Mouse (Mus musculus) kidney, postnatal 4 days (tissue): ENCODE data around the gene Prkcb.
"Not testable (repeated sequence)": the region's sequence is repeated elsewhere in the genome, so short reads cannot be mapped to it uniquely, and the experiment has no call there.

Experiments
- DNase-seq, 2 experiments: peaks; one replicate each; pipeline ENCODE4 v3.0.0; 2021; ENCODE audit warnings: mixed read lengths in 2 of 2

Gene Prkcb

DNA sequence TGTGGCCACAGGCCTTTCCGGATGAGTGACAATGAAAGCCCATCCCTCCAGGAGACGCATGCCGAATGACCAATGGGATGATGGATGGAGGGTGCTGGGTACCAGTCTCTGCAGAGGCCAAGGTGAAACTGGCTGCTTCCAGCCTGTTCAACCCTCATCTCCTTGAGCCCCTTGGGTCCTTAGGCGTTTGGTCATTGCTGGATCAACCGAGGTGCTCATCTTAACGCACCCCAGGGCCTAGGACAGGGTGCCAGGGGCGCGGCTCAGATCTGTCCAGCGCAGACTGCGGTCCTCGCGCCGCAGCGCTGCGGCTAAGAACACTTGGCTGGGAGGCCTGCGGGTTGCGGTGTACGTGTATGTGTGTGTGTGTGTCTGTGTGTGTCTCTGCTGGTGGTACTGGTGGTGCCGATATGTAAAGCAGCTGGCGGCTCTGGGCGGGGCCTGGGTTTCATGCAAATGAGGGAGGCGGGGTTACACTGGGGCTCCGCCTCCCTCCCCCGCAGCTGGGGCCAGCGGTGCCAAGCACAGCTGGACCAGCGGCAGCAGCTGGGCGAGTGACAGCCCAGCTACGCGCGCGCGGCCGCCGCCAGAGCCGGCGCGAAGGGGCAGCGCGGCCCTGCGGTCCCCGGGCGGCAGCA lies at the start of gene Prkcb:
Gene Prkcb (plus strand): TSS at position 147 of the 638 bp plus-strand sequence.
- DNase-seq: peak; percentile 80 to 86

DNA sequence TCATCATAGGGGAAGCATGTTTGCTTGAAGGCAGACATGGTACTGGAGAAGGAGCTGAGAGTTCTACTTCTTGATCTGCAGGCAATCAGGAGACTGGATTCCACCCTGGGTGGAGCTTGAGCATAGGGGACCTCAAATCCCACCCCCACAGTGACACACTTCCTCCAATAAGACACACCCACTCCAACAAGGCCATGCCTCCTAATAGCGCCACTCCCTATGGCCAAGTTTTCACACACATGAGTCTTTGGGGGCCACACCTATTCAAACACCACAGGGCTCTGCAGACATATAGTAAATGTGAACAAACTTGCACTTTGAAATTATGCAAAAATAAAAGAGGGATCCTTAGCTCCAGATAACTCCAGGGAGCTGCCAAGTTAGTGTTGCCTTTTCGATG lies 49.6 kb upstream of the Prkcb start:
- no peak for DNase-seq

DNA sequence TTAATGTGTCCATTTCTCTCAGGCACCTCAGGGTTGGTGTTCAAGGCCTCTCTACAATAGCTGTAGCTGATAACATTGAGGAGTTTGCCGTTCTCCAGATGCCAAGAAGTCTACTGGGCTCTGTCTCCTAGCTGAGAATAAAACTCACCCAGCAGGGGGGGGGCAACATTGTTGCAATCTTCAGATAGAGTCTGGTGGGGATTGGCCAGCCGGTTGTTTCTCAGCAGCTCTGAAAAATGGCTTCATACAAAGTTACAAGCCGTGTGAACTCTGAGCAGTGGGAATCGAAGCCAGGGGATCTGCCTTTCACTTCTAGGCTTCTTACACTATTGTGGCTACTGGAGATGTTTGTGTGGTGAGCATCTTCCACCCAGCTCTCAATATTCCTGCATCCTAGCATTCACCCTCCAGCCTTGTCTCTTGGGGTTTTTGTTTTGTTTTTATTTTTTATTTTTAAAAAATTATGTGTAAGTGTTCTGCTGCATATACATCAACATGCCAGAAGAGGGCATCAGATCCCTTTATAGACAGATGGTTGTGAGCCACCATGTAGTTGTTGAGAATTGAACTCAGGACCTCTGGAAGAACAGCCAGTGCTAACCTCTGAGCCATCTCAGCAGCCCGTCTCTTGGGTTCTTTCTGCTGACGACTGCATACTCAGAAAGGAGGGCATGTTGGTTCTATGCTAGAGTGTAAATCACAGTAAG lies 48.0 kb upstream of the Prkcb start:
- no peak for DNase-seq

DNA sequence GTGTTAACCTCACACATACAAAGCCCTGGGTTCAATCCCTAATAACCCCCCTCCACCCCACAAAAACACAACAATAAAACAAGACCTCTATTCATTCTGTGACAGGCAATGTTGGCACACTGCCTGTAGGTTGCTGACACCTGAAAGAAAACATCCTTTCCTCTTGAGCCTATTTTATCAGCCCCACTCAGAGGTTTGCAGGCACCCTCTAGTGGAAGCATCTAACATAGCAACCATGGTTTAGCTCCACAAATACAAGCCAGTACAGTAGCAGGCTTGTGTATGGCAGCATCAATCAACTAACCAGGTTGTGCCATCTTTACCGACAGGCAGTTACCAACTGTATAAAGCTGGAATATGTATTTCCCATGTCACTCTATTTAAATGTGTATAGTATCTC lies 46.3 kb upstream of the Prkcb start:
- DNase-seq: peak; percentile 22 to 44

DNA sequence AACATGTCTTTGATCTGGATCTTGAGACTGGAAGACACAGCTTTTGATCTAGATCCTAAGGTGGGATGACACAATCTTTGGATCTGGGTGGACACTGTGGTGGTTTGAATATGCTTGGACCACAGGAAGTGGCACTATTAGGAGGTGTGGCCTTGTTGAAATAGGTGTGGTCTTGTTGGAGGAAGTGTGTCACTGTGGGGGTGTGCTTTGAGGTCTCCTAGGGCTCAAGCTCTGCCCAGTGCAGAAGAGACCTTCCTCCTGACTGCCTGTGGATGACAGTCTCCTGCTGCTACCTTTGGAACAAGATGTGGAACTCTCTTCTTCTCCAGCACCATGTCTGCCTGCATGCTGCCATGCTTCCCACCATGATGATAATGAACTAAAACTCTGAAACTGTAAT lies 45.8 kb upstream of the Prkcb start:
- not testable (repeated sequence) for DNase-seq

DNA sequence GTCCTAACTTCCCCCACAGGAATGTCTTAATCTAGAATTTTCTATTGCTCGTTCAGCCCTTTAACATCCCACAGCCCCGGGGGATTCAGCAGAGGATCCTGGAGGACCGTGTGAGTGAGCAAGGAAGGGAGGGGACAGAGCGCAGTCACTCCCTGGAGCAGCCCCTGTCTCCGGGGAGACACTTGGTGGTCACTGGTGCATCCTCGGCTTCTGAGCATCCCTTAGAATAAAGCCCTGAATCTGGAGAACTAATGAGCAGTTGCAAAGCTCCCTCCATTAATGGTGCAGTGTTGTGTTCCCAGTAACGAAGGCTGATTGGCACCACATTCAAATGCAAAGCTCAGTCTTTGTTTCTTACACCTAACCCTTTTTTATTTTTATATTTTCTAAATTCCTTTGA lies 44.4 kb upstream of the Prkcb start:
- no peak for DNase-seq

DNA sequence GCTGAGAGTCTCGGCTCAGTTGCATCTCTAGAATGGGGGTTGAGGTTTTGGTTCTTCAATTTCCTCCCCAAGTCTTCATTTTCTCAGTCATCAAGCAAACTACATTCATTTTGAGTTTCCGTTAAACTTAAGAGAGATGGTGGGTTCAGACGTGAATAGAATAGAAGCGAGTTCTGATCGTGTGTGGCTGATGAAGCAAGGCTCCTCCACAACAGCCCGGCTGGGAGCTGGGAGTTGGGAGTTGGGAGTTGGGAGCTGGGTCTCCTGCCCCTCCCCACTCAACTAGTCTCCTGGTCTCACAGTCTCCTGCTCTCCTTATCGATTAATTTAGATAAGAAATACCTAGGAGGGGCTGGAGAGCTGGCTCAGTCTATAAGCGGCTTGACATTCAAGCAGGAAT lies 44.0 kb upstream of the Prkcb start:
- no peak for DNase-seq

DNA sequence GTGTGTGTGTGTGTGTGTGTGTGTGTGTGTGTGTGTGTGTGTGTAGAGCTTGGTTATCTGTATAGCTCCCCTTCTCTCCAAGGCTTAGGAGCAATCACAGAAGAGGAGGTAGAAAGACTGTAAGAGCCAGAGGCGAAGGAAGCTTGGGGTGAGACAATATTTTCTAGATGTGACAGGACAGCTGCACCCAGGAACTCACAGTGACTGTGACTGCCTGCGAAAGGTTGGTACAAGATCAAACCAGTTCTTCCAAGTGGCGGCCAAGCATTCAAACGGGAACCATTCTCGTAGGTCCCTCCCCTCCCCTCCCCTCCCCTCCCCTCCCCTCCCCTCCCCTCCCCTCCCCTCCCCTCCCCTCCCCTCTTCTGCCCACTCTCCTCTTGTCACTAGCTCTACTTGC lies 42.6 kb upstream of the Prkcb start:
- no peak for DNase-seq

DNA sequence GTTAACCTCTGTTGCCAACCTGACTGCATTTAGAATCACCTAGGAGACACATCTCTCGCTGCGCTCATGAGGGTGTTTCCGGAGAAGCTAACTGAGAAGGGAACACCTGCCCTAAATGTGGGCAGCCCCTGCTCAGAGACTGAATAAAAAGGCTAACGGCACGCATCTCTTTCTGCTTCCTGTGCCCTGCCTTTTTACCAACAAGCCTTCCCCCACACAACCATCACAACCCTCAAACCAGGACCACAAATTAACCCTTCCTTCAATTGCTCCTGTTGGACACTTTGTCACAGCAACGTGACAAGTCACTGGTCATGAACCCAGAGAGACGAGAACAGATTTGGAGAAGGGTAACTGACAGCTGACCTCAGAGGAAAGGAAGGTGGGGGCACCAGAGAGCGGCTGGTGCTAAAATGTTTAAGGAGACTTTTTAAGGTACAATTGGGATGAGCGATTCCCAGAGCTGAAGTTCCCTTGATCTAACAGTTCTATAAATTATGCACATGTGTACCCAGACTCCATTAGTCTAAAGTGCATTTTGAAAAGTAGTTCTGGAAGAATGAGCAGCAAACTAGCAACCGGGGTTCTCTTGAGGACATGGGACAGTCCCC lies 41.2 kb upstream of the Prkcb start:
- DNase-seq: no peak

DNA sequence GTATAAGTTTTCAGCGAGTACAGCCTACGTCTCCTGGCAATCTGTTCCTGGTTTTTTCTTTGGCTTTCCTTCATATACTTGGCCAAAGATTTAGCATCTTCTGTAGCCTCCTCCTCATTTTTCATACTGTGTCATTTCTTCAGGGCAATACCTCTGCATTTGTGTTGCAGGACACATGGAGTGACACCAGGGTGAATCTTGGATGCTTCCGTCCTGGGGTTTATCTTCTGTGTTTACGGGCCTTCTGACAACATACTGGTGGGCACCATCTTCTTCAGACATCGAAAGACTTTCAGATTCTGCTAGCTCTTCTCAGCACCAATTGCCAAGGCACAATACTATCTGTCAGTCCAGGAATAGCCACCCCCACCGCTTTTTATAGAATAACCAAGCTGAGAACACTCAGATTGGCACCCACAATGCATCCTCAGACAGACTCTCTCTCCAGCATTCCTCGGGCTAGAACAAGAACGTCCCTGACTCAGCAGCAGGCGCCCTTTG lies 39.2 kb upstream of the Prkcb start:
- DNase-seq: no peak

DNA sequence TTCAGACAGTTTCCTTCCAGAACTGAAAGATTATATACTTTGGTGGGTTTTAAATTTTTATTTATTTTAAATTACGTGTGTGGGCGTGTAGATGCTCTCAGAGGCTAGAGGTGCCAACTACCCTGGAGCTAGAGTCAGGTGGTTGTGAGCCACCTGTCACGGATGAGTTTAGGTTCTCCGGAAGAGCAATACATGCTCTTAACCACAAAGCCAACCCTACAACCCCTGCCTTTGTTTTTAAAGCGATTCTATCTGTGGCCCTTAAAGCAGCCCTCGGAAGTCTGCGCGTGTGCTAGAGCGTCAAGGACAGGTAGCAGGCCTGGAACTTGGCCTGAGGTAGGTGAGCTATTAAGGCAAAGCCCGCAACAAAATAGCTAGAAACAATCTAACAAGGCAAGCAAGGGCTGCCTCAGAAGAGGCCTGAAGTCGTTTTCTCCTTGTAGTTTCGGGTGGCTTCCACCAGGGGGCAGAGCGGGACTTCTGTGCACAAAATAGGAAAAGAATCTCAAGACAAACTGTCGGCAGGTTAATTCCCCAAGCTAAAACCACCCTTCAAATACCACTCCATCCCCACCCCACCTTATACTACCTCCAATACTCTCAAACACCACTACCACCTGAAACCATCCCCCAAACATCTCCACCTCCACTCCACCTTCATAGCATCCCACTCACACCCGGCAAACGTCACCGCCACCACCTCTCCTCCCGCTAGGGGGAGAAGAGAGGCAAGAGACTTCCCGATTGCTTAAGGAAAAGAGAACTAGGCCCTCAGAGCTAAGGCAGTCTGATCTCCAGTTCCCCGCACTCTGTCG lies 37.1 kb upstream of the Prkcb start:
- peak; percentile 80 to 84 for DNase-seq

DNA sequence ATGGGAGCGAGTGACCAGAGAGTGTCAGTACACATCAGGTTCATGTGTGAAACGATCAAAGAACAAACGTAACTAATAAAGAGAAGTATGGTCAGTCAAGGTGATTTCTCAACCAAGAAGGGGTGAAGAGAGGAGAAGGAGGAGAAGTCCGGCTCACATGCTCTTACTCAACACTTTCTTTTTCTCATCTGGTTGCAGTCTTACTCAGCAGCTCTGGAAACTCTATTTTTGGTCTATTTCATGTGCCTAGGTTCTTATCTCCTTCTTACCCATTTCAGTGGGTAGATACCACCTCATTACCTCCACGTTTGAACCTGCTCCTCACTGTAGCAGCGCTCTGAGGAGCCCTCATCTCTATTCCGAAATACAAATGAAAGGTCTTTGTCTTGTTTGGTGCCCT lies 31.8 kb upstream of the Prkcb start:
- no peak for DNase-seq

DNA sequence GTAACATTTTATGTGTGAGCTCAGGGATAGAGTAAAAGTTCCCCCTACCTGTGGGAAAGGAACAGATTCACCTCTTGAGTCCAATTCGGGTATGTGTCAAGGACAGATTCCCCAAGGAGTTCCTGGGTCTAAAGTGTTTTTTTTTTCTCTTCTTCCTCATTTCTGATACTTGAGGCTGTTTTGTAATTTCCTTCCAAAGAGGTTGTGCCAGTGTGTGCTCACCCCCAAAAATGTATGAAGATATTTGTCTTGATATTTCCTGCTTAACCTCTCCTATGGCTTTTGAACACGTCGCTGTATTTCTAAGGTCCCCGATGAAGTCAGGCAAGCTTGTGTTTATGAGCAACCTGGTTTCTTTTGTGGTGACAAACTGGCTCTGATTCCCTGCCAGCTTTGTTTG lies 30.0 kb upstream of the Prkcb start:
- DNase-seq: no peak

DNA sequence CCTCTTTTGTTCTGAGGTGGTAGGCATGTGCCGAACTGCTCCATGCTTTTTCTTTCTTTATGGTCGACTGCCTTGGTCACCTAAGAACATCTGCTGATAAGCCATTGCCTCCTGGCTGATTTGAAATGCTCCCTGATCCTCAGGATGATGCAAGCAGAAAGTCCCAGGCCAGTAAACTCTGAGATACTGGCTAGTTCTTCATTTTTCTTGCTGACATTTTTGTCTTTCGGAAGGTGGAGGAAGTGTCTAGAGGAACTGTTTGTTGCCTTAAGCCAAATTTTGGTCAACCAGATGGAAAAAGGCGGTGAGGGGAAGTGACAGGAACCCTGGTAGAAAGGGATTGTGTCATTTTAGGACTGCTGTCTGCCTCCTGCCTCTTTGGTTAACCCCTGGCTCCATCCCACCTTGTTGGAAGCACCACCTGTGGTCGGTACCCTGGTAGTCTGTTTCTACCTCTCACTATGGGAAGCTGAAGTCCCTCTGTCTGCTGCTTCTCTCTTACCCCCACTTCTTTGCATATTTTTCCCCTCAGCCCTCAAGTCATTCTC lies 28.4 kb upstream of the Prkcb start:
- DNase-seq: no peak

DNA sequence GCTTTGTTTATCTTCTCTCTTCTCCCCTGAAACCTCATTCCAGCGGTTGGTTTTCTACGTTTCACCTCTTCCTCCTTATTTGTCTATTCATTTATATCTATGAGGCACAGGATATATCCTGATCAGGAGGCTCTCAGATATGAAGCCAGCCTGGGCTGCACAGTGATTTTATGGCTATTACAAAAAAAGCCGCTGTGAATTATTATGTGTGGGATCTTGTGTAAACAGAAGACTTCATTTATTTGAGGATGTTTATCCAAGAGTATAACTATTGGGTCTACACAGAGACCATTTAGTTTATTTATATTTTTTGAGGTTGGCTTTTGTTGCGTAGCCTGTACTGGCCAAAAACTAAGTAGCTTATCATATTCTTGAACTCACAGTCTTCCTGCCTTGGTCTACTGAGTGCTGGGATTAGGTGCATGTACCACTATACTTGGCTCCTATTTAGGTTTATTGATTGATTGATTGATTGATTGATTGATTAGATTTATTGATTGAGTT lies 19.5 kb upstream of the Prkcb start:
- no peak for DNase-seq

DNA sequence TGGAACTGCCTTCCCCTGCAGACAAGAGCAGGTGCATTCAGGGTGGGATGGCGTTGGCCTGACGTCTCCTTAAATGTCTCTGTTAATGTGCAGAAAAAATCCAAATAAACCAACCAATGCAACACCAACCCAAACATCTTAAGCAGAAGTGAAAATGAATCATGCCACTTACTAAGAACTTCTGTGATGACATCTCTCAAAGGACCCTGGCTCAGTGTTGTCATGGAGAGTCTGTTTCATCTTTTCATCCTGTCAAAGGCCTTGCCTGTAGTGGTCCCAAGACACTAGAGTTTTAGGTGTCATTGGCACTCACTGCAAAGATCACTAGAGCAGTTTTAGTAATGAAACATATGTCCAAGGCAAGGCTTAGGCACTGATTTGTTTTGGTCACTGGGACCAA lies 16.2 kb upstream of the Prkcb start:
- no peak for DNase-seq

DNA sequence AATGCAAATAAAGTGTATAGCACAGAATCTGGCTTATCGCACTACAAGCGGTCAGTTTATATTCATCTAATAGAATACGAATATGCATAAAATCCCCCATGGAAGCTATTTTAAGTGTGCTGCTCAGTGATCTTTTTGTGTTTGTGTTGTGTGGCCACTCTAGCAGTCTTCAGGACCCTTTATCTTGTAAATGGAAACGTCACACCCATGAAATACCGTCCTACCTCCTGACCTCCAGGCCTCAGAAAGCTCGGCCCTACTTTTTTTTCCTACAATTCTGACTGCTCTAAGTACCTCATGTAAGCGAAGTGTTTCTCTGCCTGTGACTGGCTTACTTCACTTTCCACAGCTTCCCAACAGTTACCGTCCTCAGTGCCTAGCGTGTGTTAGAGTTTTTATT lies 9.0 kb upstream of the Prkcb start:
- DNase-seq: no peak

DNA sequence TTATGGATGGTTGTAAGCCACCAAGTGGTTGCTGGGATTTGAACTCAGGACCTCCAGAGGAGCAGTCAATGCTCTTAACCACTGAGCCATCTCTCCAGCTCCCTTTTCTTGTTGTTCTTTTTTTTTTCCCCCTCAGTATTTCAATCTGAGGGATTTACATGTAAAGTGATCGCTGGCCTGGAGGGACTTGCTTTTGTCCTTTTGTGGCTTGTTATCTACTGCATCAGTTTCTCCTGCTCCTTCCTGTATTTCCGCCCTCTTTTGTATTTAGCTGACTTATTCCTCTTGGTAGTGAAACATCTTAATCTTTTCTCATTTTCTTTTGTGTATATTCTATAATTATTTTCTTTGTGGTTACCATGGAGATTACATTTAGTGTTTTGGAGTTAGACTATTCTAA lies 8.2 kb upstream of the Prkcb start:
- DNase-seq: no peak

DNA sequence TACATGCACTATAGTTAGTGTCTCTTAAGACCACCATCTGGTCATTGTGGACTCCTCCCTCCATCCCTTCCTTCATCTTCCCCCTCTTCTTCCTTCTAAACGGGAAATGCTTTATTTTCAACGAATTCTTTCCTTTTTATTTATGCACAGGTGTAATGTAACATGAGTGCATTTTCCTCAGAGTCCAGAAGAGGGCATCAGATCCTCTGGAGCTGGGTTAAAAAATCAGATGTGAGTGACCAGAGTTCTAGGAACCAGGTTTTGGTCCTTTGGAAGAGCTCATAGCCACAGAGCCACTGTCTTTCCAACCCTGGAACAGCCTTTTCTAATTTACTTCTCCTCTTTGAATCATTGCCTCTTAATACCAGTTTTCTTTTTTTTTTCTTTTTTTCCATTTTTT lies 6.0 kb upstream of the Prkcb start:
- DNase-seq: no peak

DNA sequence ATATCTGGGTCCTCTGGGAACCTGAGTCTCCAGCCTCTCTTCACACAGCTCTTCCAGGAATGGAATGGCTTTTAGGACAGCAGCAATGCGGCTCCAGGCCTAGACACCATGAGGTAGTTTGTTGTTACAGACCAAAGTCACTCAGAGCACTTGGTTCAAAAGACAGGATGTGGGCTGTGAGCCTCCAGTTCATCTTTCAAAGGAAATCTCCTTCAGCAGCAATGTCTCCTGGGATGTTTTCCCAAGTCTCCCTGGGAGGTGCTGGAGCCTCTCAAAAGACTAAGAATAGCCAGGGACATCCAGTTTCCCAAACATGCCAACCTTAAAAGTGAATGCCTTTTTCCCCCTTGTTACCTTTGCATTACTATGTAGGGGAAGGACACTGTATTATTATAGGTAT lies 1.3 kb upstream of the Prkcb start:
- no peak for DNase-seq

DNA sequence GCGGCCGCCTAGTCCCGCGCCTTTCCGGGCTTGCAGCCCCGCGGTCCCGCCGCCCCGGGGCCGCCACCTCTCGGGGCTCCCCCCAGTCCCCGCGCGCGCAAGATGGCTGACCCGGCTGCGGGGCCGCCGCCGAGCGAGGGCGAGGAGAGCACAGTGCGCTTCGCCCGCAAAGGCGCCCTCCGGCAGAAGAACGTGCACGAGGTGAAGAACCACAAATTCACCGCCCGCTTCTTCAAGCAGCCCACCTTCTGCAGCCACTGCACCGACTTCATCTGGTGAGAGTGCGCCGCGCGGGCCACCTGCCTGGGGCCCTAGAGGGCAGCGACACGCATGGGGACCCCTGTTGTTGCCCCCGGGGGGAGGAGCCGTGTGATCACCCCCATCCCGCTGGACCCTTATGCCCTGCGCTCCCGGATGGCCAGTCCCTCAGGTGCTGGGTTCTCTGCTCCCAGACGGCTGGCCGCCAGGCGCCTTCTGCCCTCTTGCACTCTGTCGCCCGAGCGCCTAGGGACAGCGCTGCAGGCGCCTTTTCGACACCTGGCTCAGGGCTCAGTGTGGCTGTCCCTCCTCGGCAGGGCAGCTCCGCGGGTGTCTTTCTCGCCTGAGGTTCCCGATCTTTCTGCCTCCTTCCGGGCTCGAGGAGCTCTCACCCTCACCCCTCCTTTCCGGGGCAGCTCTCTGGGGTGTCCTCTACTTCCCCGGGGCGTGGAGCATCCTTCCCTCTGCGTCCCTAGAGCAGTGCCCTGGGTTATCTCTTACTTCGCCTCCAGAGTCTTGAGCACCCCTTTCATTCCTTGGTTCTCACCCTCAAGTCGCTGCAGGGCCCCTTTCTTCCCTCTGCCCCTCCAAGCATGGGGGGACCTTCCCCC lies 926 bp downstream of the Prkcb start:
- peak; percentile 34 to 50 for DNase-seq

DNA sequence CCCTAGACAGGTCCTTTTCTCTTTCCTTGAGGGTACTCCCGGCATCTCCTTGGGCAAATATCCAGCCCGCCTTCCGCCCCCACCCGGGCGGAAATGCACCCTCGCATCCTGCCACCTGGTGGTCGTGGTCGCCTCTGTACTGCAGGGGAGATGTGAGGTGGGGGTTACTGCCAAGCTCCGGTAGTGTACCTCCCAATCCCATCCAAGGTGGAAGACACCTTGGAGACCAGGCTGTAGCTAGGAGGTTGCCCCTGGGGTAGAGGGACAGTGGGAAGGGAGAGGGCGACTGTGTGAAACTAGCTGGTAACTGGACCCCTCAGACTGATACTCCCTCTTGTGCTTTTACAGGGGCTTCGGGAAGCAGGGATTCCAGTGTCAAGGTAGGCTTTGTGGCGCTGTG lies 1.6 kb downstream of the Prkcb start:
- peak; percentile 18 to 39 for DNase-seq
